Mouse (Mus musculus): ENCODE results near the gene Bbs12.

Bbs12 gene

DNA sequence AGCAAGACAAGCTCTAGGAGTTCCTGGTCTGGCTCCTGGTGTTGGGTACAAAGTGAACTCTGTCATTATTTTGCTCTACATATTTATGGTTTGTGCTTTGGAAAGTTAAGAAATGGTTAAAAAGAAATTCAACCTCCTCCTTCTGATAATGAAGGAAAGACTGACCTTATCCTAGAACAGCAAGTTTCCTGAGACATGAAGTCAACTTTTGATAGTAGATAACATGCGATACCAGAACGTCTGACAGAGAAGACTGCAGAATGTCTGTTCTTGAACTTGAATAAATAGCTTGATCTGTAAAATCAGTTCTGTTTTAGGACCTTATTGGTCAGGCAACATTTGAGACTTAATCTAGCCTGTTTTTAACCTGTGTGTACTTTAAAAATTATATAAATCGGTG lies 14.3 kb downstream of the Bbs12 start:
- no peak for DNase-seq

DNA sequence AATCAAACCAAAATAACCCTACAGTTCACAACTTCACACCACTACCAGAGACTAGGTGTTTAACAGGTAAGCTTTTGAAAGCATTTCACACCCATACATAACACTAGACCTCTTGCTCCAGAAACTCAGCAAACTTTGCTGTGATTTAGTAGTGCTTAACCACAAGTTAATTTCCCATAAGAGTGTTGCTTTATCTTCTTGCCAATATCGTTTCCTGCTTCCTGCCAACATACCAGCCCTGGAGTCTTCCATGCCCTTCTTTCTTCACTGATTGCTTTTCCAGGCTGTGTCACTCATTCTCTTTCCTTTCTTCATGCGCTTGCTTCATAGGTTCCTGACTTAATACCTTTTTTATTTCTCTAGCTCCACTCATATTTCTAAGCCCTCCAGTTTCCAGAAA lies 16.1 kb downstream of the Bbs12 start:
- no peak for DNase-seq

DNA sequence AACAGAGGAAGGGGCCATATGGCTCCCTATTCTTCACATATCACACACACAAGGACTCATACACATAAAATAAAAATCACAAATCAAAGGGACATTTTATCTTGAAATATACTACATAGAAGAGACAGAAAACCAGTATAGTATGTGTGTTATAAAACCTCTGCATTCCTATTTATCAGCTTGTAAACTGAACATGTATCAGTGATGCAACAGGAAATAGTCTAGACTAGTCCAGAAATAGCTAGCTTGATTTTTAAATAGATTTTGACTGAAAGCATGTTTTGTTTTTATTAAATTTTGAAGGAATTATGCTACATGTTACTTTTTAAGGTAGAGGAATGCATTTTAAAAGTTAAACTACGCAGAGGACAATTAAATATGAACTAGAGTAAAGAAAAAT lies 17.6 kb downstream of the Bbs12 start:
- no peak for DNase-seq

DNA sequence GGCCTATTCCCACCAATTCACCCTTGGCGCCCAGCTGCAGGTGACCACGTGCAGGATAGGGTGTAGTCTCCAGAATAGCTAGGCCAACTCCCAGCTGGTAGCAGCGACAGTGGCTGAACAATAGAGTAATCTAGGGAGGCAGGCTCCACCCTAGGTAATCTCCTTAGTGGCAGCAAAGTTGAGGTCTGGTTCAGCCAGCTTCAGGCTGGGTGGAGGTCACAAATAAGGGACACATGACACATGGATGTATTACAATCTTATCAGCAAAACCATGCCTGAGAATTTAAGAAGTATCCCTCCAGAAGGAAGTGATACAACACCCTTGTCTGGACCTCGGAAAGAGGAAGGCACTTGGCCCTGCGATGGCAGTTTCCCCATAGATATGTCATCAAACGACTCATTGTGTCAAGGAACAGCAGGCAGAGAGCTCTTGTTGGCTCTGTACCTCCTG lies 19.7 kb downstream of the Bbs12 start:
- DNase-seq: no peak

DNA sequence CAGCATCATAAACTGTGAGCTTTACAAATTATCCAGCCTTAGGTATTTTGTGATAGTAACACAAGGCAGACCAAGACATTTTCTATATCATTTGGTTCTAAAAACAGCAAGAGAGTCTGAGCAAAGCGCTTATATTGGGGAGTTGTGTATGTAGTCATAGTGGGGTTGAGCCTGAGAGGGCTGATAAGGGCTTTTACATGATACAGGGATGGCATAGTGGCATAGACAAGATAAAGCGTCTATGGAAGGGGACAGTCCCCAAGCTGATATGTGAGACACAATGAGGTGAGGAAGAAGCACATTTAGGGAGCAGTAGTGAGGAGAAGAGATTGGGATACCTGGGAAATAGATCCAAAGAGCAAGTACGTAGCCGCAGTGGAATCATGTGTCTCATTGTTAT lies 21.7 kb downstream of the Bbs12 start:
- no peak for DNase-seq

DNA sequence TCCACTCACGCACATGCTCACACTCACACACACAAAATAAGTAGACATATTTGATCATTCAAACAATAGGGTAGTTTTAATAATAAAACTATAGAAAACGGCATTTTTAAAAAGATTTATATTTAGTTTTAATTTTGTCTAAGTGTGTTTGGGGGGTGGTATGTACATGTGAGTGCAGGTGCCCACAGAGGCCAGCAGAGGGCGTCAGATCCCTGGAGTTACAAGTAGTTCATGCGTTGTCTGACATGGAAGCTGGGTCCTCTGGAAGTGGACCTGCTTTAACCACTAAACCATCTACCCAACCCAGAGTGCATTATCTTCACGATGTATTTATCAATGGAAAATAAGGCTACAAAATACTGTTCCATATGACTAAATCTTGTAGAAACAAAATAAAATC lies 28.8 kb downstream of the Bbs12 start:
- DNase-seq: no peak

DNA sequence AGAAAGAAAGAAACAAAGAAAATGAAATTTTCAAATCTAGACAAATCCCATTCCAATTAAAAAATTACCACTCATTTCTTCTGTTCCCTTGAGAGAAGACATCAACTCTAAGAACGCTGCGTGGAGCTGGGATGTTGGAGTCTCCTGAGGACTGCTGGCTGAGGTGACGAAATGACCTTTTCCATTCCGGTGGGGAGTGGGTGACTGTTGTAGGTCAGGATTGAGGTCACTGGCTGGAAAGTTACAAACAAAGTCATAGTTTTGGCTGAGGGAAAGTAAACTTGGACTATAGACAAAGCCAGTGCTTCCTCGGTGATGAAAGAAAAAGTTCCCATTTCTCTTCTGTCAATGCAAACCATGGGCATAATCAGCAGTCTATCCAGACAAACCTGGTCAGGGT lies 30.5 kb downstream of the Bbs12 start:
- DNase-seq: no peak

DNA sequence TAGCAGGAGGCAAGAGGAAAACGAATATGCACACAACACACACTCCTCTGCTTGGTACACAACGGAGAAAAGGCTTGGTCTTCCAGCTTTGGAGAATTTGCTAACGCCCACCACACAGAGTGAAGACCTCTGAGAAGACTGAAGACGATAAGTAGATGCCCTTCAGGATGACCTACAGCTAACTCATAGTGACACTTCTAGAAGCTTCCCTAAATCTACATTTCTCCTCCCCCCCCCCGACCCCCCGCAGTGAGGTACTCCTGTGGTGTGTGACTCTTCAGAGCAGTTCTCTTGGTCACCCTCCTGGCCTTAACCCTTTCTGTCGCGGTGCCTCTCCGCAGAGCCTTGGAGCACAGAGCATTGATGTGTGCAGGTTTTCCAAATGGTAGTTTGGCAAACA lies 35.3 kb downstream of the Bbs12 start:
- DNase-seq: no peak

DNA sequence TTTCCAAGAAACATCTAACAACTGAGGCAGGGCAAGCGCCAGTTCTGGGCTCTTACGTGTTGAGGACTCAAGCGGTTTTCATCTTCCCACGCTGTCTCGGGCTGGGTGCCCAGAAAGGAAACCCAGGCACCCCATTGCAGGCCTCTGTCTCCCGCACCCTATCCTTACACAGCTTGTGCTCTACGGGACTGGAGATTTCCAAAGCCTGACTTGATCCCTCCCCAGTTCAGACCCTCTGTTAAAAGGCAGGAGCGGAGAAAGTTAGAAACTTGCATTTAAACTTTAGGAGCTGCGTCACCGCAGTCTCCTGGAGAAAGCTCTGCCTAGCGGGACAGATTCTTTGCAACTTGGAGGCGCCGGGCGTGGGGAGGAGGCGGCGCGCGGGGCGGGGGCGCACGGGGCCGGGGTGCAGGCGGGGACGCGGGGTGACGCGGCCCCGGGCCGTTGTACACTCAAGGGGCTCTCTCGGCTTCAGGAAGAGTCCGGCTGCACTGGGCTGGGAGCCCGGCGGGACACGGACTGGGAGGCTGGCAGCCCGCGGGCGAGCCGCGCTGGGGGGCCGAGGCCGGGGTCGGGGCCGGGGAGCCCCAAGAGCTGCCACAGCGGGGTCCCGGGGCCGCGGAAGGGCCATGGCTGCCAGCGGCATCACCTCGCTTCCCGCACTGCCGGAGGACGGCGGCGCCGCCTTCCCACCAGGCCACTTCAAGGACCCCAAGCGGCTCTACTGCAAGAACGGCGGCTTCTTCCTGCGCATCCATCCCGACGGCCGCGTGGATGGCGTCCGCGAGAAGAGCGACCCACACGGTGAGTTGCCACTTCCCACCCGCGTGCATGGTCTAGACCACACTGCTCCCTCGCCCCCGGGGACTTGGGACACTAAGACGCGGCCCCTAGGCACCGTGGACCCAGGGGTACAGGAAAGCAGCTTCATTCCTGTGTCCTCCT lies 36.1 kb downstream of the Bbs12 start, which contains the start of gene Fgf2:
Gene Fgf2 (plus strand): TSS at position 126 of the 945 bp plus-strand sequence.
- no peak for DNase-seq

DNA sequence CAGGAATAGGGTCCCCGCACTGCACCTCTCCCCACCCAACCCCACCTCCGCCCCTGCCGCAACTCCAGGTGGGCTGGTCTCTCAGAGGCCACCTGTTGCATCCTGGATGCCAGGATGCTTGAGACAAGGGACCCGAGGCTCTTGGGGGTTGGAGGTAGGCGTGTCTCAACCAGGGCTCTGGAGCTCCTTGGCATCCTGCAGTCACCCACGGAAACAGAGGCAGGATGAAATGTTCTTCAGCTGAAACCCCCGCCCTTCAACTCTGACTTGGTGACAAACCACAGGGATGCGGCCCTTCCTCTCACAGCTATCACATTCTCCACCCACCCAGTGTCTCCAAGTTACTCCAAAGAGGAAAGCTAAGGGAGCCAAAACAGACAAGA lies 36.8 kb downstream of the Bbs12 start:
- no peak for DNase-seq

DNA sequence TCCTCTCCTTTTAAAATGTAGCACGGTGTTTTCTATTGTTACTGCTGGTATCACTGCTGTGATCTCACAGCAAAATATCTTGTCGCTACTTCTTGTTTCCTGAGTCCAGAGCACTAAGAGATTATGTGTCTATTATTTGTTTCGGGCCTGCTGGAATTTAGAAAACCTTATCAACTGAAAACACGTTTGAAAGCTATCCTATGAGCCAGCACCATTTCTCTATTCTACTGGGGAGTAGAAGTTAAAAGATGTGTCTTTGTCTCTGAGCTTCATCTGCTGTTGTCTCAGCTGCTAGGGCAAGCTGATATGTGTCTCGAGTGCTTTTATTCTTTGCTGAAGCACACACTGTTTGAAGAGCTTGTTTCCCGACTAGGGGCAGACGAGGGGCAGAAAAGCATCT lies 38.0 kb downstream of the Bbs12 start:
- no peak for DNase-seq

DNA sequence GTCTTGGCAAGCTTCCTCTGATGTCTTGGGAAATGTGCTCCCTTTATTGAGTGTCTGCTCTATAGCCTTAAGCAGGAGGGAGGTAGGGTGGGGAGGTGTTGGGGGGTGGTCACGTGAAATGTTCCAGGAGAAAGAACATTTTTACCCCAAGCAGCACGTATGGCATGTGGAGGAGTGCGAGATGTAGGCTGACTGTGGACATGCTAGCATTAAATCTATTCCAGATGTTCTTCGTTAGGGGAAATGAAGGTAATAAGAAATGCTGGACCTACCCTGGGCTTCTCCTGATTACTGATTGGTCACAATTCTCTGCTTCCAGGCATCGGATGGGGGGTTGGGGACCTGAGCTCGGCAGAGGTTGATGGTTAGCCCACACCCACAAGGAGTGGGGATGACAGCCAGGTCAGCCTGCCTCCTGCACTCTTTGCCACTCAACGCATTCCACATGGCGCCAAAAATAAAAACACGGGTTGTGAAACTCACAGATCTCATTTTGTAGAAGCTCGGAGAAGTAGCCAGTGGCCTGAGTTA lies 41.7 kb downstream of the Bbs12 start:
- no peak for DNase-seq

DNA sequence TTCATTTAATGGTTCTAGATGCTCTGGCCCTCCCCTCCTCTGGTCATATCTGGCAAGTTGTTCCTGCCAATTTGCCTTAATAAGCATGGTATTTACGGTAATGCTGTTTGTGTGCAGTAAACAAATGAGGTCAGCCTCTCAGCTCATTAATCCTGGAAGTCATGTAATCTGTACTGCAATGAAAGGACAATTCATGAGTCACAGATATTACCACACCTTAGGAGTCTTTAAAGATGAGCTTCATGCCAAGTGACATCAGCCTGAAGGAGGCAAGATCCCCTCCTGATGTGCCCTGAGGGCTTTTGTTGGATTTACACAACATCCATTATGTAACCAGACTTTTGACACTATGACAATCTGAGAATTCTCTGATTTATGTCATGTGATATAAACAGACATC lies 42.4 kb downstream of the Bbs12 start:
- no peak for DNase-seq

DNA sequence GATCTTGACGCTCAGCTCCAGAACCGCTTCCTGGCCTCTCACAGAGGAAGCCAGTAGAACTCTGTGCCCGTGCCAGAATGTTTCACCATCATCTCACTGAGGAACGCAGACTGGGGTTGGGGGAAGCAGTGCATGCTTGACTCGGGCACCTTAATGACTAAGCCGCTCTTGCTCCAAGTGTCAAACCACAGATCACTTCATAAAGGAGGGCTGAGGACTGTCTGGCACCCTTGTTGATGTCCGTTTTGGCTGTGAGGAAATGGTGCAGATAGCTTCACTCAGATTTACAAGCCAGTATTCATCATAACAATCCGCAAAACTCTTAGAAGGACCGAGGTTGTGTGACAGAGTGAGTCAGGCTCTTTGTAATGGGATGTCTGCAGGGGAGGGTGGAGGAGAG lies 48.4 kb downstream of the Bbs12 start:
- DNase-seq: no peak

DNA sequence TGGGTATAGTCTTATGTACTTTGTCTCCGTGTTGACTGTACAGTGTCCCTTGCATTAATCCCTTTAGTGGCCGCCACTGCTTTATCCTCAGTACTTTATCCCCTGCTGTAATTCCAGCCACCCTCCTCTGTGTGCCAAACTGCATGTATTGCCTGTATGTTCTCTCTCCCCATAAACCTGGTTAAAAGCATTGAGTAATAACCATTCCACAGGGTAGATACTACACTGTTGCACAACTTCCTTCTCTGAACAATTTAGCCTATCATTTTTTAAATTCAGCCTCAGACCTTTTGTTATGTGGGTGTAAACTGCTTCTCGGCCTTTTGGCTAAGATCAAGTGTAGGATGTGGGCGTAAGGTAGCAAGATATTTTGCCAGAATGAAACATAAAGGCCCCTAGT lies 52.8 kb downstream of the Bbs12 start:
- DNase-seq: no peak

DNA sequence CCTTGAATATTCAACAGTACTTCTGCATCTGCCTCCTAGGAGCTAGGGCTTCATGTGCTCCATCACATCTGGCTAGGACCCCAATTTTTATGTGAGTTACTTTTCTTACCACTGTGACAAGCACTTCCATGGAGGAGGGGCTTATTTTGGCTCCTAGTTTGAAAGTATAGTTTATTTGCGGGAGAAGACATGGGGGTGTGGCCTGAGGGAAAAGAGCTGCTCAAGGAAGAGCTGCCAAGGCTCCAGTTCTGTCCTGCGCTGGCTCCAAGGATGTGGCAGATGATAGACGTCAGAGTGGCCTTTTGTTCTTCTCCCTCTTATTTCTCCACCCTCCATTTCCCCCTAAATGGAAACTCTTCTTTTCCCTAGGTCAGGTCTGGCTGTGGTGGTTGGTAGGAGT lies 53.6 kb downstream of the Bbs12 start:
- DNase-seq: no peak

DNA sequence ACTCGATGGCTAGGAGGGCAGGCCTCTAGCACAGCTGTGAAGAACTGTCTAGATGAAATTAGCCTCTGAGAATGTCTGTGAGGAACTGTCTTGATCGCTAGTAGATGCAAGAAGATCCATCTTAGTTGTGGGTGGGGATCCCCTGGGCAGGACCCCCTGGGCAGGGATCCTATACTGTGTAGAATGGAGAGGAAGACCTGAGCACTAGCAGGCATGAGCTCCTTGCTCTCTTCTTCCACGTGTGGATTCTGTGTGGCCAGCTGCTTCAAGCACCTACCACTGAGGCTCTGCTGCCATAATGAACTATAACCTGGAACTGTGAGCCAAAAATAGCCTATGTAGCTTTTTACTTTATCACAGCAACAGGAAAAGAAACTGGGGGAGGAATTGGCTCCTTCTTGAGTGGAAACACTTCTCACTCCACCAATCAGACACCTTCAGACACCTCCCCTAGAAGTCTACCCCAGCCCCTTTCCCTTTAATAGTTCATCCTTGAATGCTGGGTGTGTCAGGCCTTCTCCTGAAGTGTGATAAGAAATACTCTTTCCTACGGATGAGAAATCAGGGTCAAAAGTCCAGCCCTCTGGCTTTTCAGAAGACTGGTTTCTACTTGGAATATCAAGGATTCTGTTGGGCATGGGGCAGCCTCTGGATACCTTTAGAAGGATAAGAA lies 54.2 kb downstream of the Bbs12 start:
- no peak for DNase-seq

DNA sequence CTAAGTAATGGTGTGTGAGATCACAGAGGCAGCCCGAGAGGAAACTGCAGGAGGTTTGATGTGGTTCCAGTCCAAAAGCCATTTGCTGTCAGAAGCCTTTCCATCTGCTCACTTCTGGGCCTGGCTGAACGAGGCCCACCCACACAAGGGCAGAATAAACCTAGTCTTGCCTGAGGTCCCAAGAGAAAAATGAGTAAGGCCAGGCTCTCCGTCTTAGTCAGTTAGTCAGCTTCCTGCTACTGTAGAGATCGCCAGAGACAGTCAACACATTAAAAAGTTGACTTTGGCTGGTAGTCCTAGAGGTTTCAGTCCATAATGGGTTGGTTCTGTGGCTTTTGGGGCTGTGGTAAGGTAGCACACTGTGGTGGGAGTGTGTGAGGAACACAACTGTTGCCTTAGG lies 58.1 kb downstream of the Bbs12 start:
- no peak for DNase-seq

All from kidney, adult 8-10 months (tissue).